Mouse (Mus musculus) CH12.LX (cell line): ENCODE measurements around the gene Slc22a14. TPM values are rescaled to one million over a fixed set of nuclear protein-coding genes. Genes with fewer than 3 reads are reported as not detected.

ENCODE experiments used
- DNase-seq: peaks from one replicate; pipeline ENCODE4 v3.0.0-alpha.2; 2013; ENCODE audit errors: extremely low read depth
- H3K27ac ChIP-seq: 2 replicates; pipeline ENCODE4 v1.5.1; 2012; ENCODE audit warnings: low read depth, mild to moderate bottlenecking, control low read depth, moderate library complexity; ENCODE audit not compliant: insufficient read depth
- H3K27me3 ChIP-seq: replicated peaks from 2 replicates; pipeline ENCODE3; 2012; ENCODE audit warnings: inconsistent platforms
- H3K36me3 ChIP-seq, 2 experiments: replicated peaks in 1 of 2; 2 replicates each; pipeline versions ENCODE3 to v1.6.1; 2012; ENCODE audit warnings: inconsistent platforms in 1 of 2, low read length in 1 of 2, mild to moderate bottlenecking in 1 of 2, mixed read lengths in 1 of 2, moderate library complexity in 1 of 2; ENCODE audit not compliant: control insufficient read depth in 1 of 2, insufficient read depth in 1 of 2
- H3K4me1 ChIP-seq, 2 experiments: 2 replicates each; pipeline ENCODE4 v1.6.1; 2012; ENCODE audit warnings: inconsistent platforms in 1 of 2, moderate library complexity in 1 of 2; ENCODE audit not compliant: insufficient read depth in 2 of 2, control insufficient read depth in 1 of 2
- H3K4me2 ChIP-seq: 2 replicates; pipeline ENCODE4 v1.6.1; 2012; ENCODE audit warnings: low read depth, mild to moderate bottlenecking, control low read depth; ENCODE audit not compliant: poor library complexity, insufficient read depth, severe bottlenecking
- H3K4me3 ChIP-seq, 3 experiments: fragments of 150-350 bp in 1 of 3; sonication (generic) in 1 of 3; replicated peaks in 1 of 3; 2 replicates each; pipeline versions ENCODE3 to v1.5.1; 2011 to 2012; ENCODE audit warnings: low read depth in 2 of 3, low read length in 2 of 3, mild to moderate bottlenecking in 2 of 3, moderate library complexity in 2 of 3, control low read depth in 1 of 3, improper control_type of control experiment in 1 of 3, inconsistent platforms in 1 of 3, mixed read lengths in 1 of 3; ENCODE audit not compliant: poor library complexity in 1 of 3
- H3K79me2 ChIP-seq: replicated peaks from 2 replicates; pipeline ENCODE4 v1.6.1; 2012; ENCODE audit warnings: mild to moderate bottlenecking, moderate library complexity; ENCODE audit not compliant: control insufficient read depth, poor library complexity, insufficient read depth, severe bottlenecking; ENCODE audit errors: extremely low read depth
- H3K9ac ChIP-seq: 2 replicates; pipeline ENCODE4 v1.6.1; 2012; ENCODE audit warnings: low read depth, mild to moderate bottlenecking, control low read depth, moderate library complexity; ENCODE audit not compliant: insufficient read depth
- H3K9me3 ChIP-seq: replicated peaks from 2 replicates; pipeline ENCODE3; 2012; ENCODE audit warnings: low read length, inconsistent platforms, mixed read lengths
- BHLHE40 ChIP-seq: IDR thresholded peaks from 2 replicates; pipeline ENCODE4 v1.6.1; 2011; ENCODE audit warnings: mild to moderate bottlenecking, low read depth, low read length, improper control_type of control experiment
- CHD1 ChIP-seq: IDR thresholded peaks from 2 replicates; pipeline ENCODE4 v1.6.1; 2012; ENCODE audit warnings: low read depth, low read length, improper control_type of control experiment, inconsistent platforms
- E2F4 ChIP-seq: IDR thresholded peaks from 2 replicates; pipeline ENCODE4 v1.6.1; 2011; ENCODE audit warnings: low read depth, low read length, improper control_type of control experiment; ENCODE audit not compliant: insufficient replicate concordance
- EP300 ChIP-seq: IDR thresholded peaks from 2 replicates; pipeline ENCODE4 v1.6.1; 2011; ENCODE audit warnings: low read length, improper control_type of control experiment
- ETS1 ChIP-seq: conservative IDR thresholded peaks from 2 replicates; pipeline ENCODE4 v1.6.1; 2012; ENCODE audit warnings: low read depth, mild to moderate bottlenecking, inconsistent platforms, low read length, improper control_type of control experiment, moderate library complexity
- HCFC1 ChIP-seq: IDR thresholded peaks from 2 replicates; pipeline ENCODE4 v1.6.1; 2012; ENCODE audit warnings: low read depth, mild to moderate bottlenecking, inconsistent platforms, low read length, improper control_type of control experiment
- IRF4 ChIP-seq: IDR thresholded peaks from 2 replicates; pipeline ENCODE4 v1.6.1; 2014; ENCODE audit warnings: low read depth, mild to moderate bottlenecking, inconsistent platforms, low read length, improper control_type of control experiment
- JUN ChIP-seq: IDR thresholded peaks from 2 replicates; pipeline ENCODE4 v1.6.1; 2011; ENCODE audit warnings: low read depth, mild to moderate bottlenecking, low read length, improper control_type of control experiment, moderate library complexity; ENCODE audit not compliant: insufficient read depth
- JUND ChIP-seq: conservative IDR thresholded peaks from 2 replicates; pipeline ENCODE4 v1.6.1; 2011; ENCODE audit warnings: low read depth, low read length, improper control_type of control experiment
- MAX ChIP-seq: IDR thresholded peaks from 2 replicates; pipeline ENCODE4 v1.6.1; 2011; ENCODE audit warnings: low read length, improper control_type of control experiment
- MAZ ChIP-seq: IDR thresholded peaks from 2 replicates; pipeline ENCODE4 v1.6.1; 2012; ENCODE audit warnings: low read depth, mild to moderate bottlenecking, inconsistent platforms, low read length, improper control_type of control experiment, moderate library complexity
- NELFE ChIP-seq: IDR thresholded peaks from 2 replicates; pipeline ENCODE4 v1.6.1; 2011; ENCODE audit warnings: low read depth, low read length, improper control_type of control experiment
- NRF1 ChIP-seq: IDR thresholded peaks from 2 replicates; pipeline ENCODE4 v1.6.1; 2014; ENCODE audit warnings: low read depth, mild to moderate bottlenecking, inconsistent platforms, low read length, improper control_type of control experiment, moderate library complexity
- POLR2A ChIP-seq: IDR thresholded peaks from 2 replicates; pipeline ENCODE4 v1.6.1; 2011; ENCODE audit warnings: low read depth, mild to moderate bottlenecking, improper control_type of control experiment, low read length
- POLR2AphosphoS2 ChIP-seq: IDR thresholded peaks from 2 replicates; pipeline ENCODE4 v1.6.1; 2011; ENCODE audit warnings: low read depth, low read length, improper control_type of control experiment
- RAD21 ChIP-seq: IDR thresholded peaks from 2 replicates; pipeline ENCODE4 v1.6.1; 2011; ENCODE audit warnings: low read depth, mild to moderate bottlenecking, low read length, improper control_type of control experiment, moderate library complexity
- RCOR1 ChIP-seq: conservative IDR thresholded peaks from 2 replicates; pipeline ENCODE4 v1.6.1; 2012; ENCODE audit warnings: low read depth, mild to moderate bottlenecking, inconsistent platforms, low read length, improper control_type of control experiment
- UBTF ChIP-seq: IDR thresholded peaks from 2 replicates; pipeline ENCODE4 v1.6.1; 2012; ENCODE audit warnings: low read depth, mild to moderate bottlenecking, inconsistent platforms, low read length, improper control_type of control experiment, moderate library complexity
- USF1 ChIP-seq: IDR thresholded peaks from 2 replicates; pipeline ENCODE4 v1.6.1; 2014; ENCODE audit warnings: low read depth, mild to moderate bottlenecking, inconsistent platforms, low read length, improper control_type of control experiment
- ZC3H11A ChIP-seq: IDR thresholded peaks from 2 replicates; pipeline ENCODE4 v1.6.1; 2012; ENCODE audit warnings: low read depth, mild to moderate bottlenecking, inconsistent platforms, low read length, improper control_type of control experiment
- ZKSCAN1 ChIP-seq: IDR thresholded peaks from 2 replicates; pipeline ENCODE4 v1.6.1; 2012; ENCODE audit warnings: low read depth, inconsistent platforms, low read length, improper control_type of control experiment, borderline replicate concordance
- ZNF384 ChIP-seq: IDR thresholded peaks from 2 replicates; pipeline ENCODE4 v1.6.1; 2012; ENCODE audit warnings: low read depth, low read length, improper control_type of control experiment, inconsistent platforms
- dilution Hi-C: fragments of 300-500 bp; cut with MboI; formaldehyde crosslinking; loops from 2 replicates; pipeline ENCODE4 v1.14.3; 2020; ENCODE audit warnings: low sequenced_read_pairs; ENCODE audit not compliant: extremely low pct_unique_long_range_greater_than_20kb, extremely low pct_ligation_motif_present
- in situ Hi-C: fragments of 300-500 bp; cut with MboI; formaldehyde crosslinking; loops from 3 replicates; pipeline ENCODE4 v1.14.3; 2019; ENCODE audit warnings: low sequenced_read_pairs, low pct_ligation_motif_present, low pct_unique_long_range_greater_than_20kb, mixed read lengths
- polyA plus RNA-seq: library from polyadenylated mRNA; unstranded; fragments of >175 nt; gene quantifications from 2 replicates; pipeline ENCODE4 v1.2.1, GENCODE M21; 2012; ENCODE audit warnings: low read depth; ENCODE audit not compliant: insufficient read length
- total RNA-seq, 2 experiments: library from RNA; depleted of rRNA; stranded (reverse); fragments of 300-350 nt in 1 of 2; fragments of >200 nt in 1 of 2; gene quantifications; 2 replicates each; pipeline ENCODE4 v1.2.3; 2012 to 2014

Slc22a14 gene
- total and polyA plus RNA-seq, 3 experiments: not detected

DNA sequence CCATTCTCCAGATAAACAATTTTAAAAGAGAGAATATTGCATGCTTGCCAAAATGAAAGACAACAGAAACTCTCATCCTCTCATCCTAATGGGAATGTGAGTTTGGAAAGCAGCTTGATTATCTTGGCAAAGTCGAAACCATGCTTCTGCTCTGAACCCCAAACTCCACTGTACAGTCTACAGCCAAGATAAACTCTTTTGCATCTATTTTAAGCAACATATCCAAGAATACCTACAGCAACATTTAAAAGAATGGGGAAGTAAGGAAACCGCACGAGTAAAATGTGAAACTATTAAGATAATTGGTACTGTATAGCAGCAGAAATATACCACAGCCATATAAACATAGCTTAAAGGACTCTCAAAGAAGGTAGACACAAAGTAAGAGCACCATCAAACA, 36.9 kb downstream of the Slc22a14 start:
- Histone ChIP-seq H3K9me3 (no peaks in the 10 kb centered on the region), H3K27ac (no peak overlapping the region), H3K4me2 (no peak overlapping the region), H3K36me3 (no peaks in the 10 kb centered on the region), H3K79me2 (no peaks in the 10 kb centered on the region), H3K9ac (no peak overlapping the region), H3K27me3 (no peaks in the 10 kb centered on the region), H3K4me1 (peaks cover 0 to 20% of the 10 kb centered on the region in 2 experiments; a peak in 2 of 4 replicates), H3K4me3 (no peak overlapping the region)
- no peak for DNase-seq
- no peak for TF ChIP-seq NELFE
- in situ Hi-C loops (no loop called here), dilution Hi-C loops (no loop called here)

DNA sequence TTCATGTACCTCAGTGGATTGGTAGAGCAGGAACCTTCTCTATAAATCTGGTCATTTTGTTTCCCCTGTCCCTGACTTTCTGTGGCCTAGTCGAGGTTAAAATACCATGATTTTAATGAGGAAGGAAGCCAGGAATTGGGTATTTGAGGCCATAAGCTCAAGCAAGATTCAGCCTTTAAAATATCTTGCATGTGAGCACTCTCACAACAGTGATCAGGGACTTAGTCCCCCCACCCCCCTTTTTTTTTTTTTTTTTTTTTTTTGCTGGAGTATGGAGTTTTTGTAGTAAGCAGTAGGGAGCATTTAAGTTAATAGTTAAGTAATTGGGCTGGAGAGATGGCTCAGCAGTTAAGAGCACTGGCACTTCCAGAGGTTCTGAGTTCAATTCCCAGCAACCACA, 41.2 kb downstream of the Slc22a14 start:
- dilution Hi-C loops (no loop called here), in situ Hi-C loops (no loop called here)
- Histone ChIP-seq H3K4me3 (peak overlapping the region in 2 of 3 experiments; percentile 40 to 75), H3K79me2 (peaks cover 3% of the 10 kb centered on the region; the same call in 1 of the 2 replicates), H3K36me3 (peaks cover 0 to 4% of the 10 kb centered on the region in 2 experiments), H3K9ac (0 out of 2 replicates have a peak overlapping the region, but pooled peaks have one; percentile 15), H3K27ac (no peak overlapping the region), H3K27me3 (no peaks in the 10 kb centered on the region), H3K4me1 (peaks cover 2 to 23% of the 10 kb centered on the region in 2 experiments; a peak in 2 of 4 replicates), H3K9me3 (no peaks in the 10 kb centered on the region), H3K4me2 (peak overlapping the region; percentile 88; the same call in 1 of the 2 replicates)
- TF ChIP-seq CHD1: no peak
- TF ChIP-seq ZNF384: peak; percentile 77
- no peak for DNase-seq

GRCm38 (mm10) chr9:119323260-119323645, 42.1 kb downstream of the Slc22a14 start:
- Histone ChIP-seq H3K4me2 (peak overlapping the region; percentile 88), H3K36me3 (peaks cover 1 to 11% of the 10 kb centered on the region in 2 experiments), H3K27me3 (no peaks in the 10 kb centered on the region), H3K27ac (peak overlapping the region; percentile 83), H3K9ac (peak overlapping the region; percentile 84), H3K4me3 (peak overlapping the region; percentile 50 to 81 (median 75)), H3K9me3 (no peaks in the 10 kb centered on the region), H3K79me2 (peaks cover 9% of the 10 kb centered on the region; the same call in 1 of the 2 replicates), H3K4me1 (peaks cover 2 to 23% of the 10 kb centered on the region in 2 experiments; a peak in 2 of 4 replicates)
- in situ Hi-C loops (no loop called here), dilution Hi-C loops (no loop called here)
- TF ChIP-seq JUND (no peak), USF1 (no peak), MAZ (0 out of 2 replicates have a peak, but pooled peaks have one; percentile 9), UBTF (no peak), E2F4 (no peak), ZKSCAN1 (no peak), POLR2A (no peak), MAX (0 out of 2 replicates have a peak, but pooled peaks have one; percentile 5), POLR2AphosphoS2 (no peak), ETS1 (no peak), NRF1 (no peak), IRF4 (no peak), RAD21 (no peak), JUN (no peak), ZC3H11A (no peak), CHD1 (peak; percentile 16; the same call in 1 of the 2 replicates), HCFC1 (no peak), EP300 (peak; percentile 3; the same call in 1 of the 2 replicates), RCOR1 (no peak), BHLHE40 (no peak; the same call in 1 of the 2 replicates)
- DNase-seq: no peak
